In genomic region chr5:117976657-117977500, GRCm38 (mm10) we compare ENCODE assay signal across 7 mouse cellular contexts. TPM values are rescaled to one million over a fixed set of nuclear protein-coding genes. Genes with fewer than 3 reads are reported as not detected.
DNase-seq lines count a peak whose midpoint lies in the region; ATAC-seq and TF ChIP-seq lines count a peak whose summit lies in the region.

Gene Fbxo21, plus strand, starts transcription at chr5:117976730.

- peak within 1 kb of the TSS; percentile 94 for H3K9ac ChIP-seq in embryonic facial prominence, embryonic 12.5 days
- peak within 1 kb of the TSS; percentile 94 for H3K9ac ChIP-seq in limb, embryonic 12.5 days (replicated peaks)
- peak within 1 kb of the TSS; percentile 99 for H3K9ac ChIP-seq in midbrain, embryonic 15.5 days

- peaks cover 19% of the 10 kb centered on the region; the same call in 1 of the 2 replicates for H3K4me1 ChIP-seq in embryonic facial prominence, embryonic 12.5 days
- peaks cover 14% of the 10 kb centered on the region; the same call in 1 of the 2 replicates for H3K4me1 ChIP-seq in kidney, adult 2 months (ENCODE audit: control insufficient read depth, insufficient read depth, low read length)
- H3K4me1 ChIP-seq in limb, embryonic 12.5 days (replicated peaks), result peaks cover 20% of the 10 kb centered on the region
- peaks cover 37% of the 10 kb centered on the region for H3K4me1 ChIP-seq in midbrain, embryonic 15.5 days
- peaks cover 10% of the 10 kb centered on the region for H3K4me1 ChIP-seq in spleen, adult 2 months (ENCODE audit: control insufficient read depth, insufficient read depth, insufficient read length)

- H3K36me3 ChIP-seq in embryonic facial prominence, embryonic 12.5 days, result peaks cover 27% of the 10 kb centered on the region
- H3K36me3 ChIP-seq in kidney, adult 2 months (ENCODE audit: control insufficient read depth, insufficient read depth, low read length), result no peaks in the 10 kb centered on the region
- peaks cover 30% of the 10 kb centered on the region for H3K36me3 ChIP-seq in limb, embryonic 12.5 days
- H3K36me3 ChIP-seq in midbrain, embryonic 15.5 days (replicated peaks), result no peaks in the 10 kb centered on the region; the same call in 1 of the 2 replicates
- H3K36me3 ChIP-seq in spleen, adult 2 months (ENCODE audit: control insufficient read depth, insufficient read depth, low read length), result peaks cover 2% of the 10 kb centered on the region

- DNase-seq in adrenal gland, postnatal 25 days, result peak; percentile 98
- peak; percentile 98 to 99 for DNase-seq in heart, adult 18-20 months
- peak; percentile 98 for DNase-seq in kidney, adult 2 months
- peak; percentile 57 to 87 for DNase-seq in spleen, adult 2 months (ENCODE audit: low read depth in 1 of 2, low spot score in 2 of 2)

- TF ChIP-seq CTCF in kidney, adult 2 months (conservative IDR thresholded peaks at IDR 0.05; ENCODE audit: insufficient read depth, insufficient read length, low read depth, low read length), result no peak
- TF ChIP-seq CTCF in spleen, adult 2 months (IDR thresholded peaks at IDR 0.05; ENCODE audit: extremely low read depth, insufficient read depth, insufficient read length, insufficient replicate concordance), result no peak

- H3K4me2 ChIP-seq in embryonic facial prominence, embryonic 12.5 days (replicated peaks), result peak within 1 kb of the TSS; percentile 72
- peak within 1 kb of the TSS; percentile 85 for H3K4me2 ChIP-seq in limb, embryonic 12.5 days
- peak within 1 kb of the TSS; percentile 73 for H3K4me2 ChIP-seq in midbrain, embryonic 15.5 days

- H3K9me3 ChIP-seq in embryonic facial prominence, embryonic 12.5 days, result no peaks in the 10 kb centered on the region
- no peaks in the 10 kb centered on the region for H3K9me3 ChIP-seq in limb, embryonic 12.5 days
- H3K9me3 ChIP-seq in midbrain, embryonic 15.5 days, result no peaks in the 10 kb centered on the region

- no peaks in the 10 kb centered on the region for H3K27me3 ChIP-seq in embryonic facial prominence, embryonic 12.5 days
- H3K27me3 ChIP-seq in kidney, adult 2 months (replicated peaks; ENCODE audit: control insufficient read depth, insufficient read depth, low read length), result no peaks in the 10 kb centered on the region
- H3K27me3 ChIP-seq in limb, embryonic 12.5 days, result no peaks in the 10 kb centered on the region
- no peaks in the 10 kb centered on the region for H3K27me3 ChIP-seq in midbrain, embryonic 15.5 days (replicated peaks)
- H3K27me3 ChIP-seq in spleen, adult 2 months (ENCODE audit: control insufficient read depth, insufficient read depth, low read length), result no peaks in the 10 kb centered on the region

- under 1% methylated on average over 87 of the region's 88 CpGs for WGBS in embryonic facial prominence, embryonic 12.5 days
- under 1% methylated on average over 88 of the region's 88 CpGs for WGBS in kidney, adult 2 months
- under 1% methylated on average over 82 of the region's 88 CpGs for WGBS in limb, embryonic 12.5 days
- WGBS in midbrain, embryonic 15.5 days, result under 1% methylated on average over 86 of the region's 88 CpGs
- under 1% methylated on average over 88 of the region's 88 CpGs for WGBS in spleen, adult 2 months

- peak; percentile 56 for TF ChIP-seq POLR2A in kidney, adult 2 months (IDR thresholded peaks at IDR 0.05; ENCODE audit: low read depth, low read length)
- TF ChIP-seq POLR2A in spleen, adult 2 months (IDR thresholded peaks at IDR 0.05; ENCODE audit: low read depth, low read length), result peak; percentile 15; the same call in 1 of the 2 replicates

- peak; percentile 84 for ATAC-seq in embryonic facial prominence, embryonic 12.5 days (ENCODE audit: insufficient number of reproducible peaks, insufficient read depth, low FRiP score, low TSS enrichment)
- ATAC-seq in limb, embryonic 12.5 days (ENCODE audit: insufficient number of reproducible peaks, insufficient read depth, low FRiP score, low TSS enrichment, low read depth), result peak; percentile 85
- ATAC-seq in midbrain, embryonic 15.5 days (replicated peaks), result peak; percentile 90

- peak within 1 kb of the TSS; percentile 98 for H3K4me3 ChIP-seq in embryonic facial prominence, embryonic 12.5 days
- peak within 1 kb of the TSS; percentile 97 for H3K4me3 ChIP-seq in kidney, adult 2 months (ENCODE audit: insufficient read depth, low read depth, low read length)
- peak within 1 kb of the TSS; percentile 99 for H3K4me3 ChIP-seq in limb, embryonic 12.5 days (replicated peaks)
- H3K4me3 ChIP-seq in midbrain, embryonic 15.5 days, result peak within 1 kb of the TSS; percentile 84
- peak within 1 kb of the TSS; percentile 95 for H3K4me3 ChIP-seq in spleen, adult 2 months (ENCODE audit: extremely low read depth, insufficient read depth, insufficient read length)

- H3K27ac ChIP-seq in embryonic facial prominence, embryonic 12.5 days, result peak within 1 kb of the TSS; percentile 88
- peak within 1 kb of the TSS; percentile 52 for H3K27ac ChIP-seq in kidney, adult 2 months (ENCODE audit: insufficient read depth, low read depth, low read length)
- H3K27ac ChIP-seq in limb, embryonic 12.5 days, result peak within 1 kb of the TSS; percentile 83
- peak within 1 kb of the TSS; percentile 92 for H3K27ac ChIP-seq in midbrain, embryonic 15.5 days
- peak within 1 kb of the TSS; percentile 19; the same call in 1 of the 2 replicates for H3K27ac ChIP-seq in spleen, adult 2 months (ENCODE audit: insufficient read depth, low read length)

RNA-seq across cellular contexts. Expression of gene Fbxo21, which starts in this region (rescaled TPM):
- 50.1 and 70.4 TPM in 2 replicates for total RNA-seq in adrenal gland, postnatal 25 days (2021)
- 100 and 107 TPM in 2 replicates for polyA plus RNA-seq in embryonic facial prominence, embryonic 12.5 days (2016; fragmentation: Nextera tagmentation; extraction: Ambion mirVana)
- total RNA-seq in heart, adult 18-20 months (2021), result 10 to 100 TPM; 35.7 to 38.8 TPM
- 67.4 and 75.6 TPM in 2 replicates for polyA plus RNA-seq in kidney, adult 2 months (2012; rRNA removed)
- polyA plus RNA-seq in limb, embryonic 12.5 days (2016; fragmentation: Nextera tagmentation; extraction: Ambion mirVana), result 87.4 and 89.0 TPM in 2 replicates
- 179 and 183 TPM in 2 replicates for polyA plus RNA-seq in midbrain, embryonic 15.5 days (2015; fragmentation: Nextera tagmentation; extraction: Ambion mirVana)
- polyA plus RNA-seq in spleen, adult 2 months (2012; rRNA removed), result 15.7 and 20.6 TPM in 2 replicates

Comparison
In these comparisons a context has a peak if more than half of its experiments do, and no peak if none do; other contexts are left out.
1. Peak in every context shown above with its lines: DNase-seq, ATAC-seq, H3K4me3 ChIP-seq and H3K27ac ChIP-seq.
2. H3K27ac ChIP-seq: peak in every context shown above with its lines; median percentile 92 in midbrain, embryonic 15.5 days; 88 in embryonic facial prominence, embryonic 12.5 days; 83 in limb, embryonic 12.5 days; 52 in kidney, adult 2 months; 19 in spleen, adult 2 months.